Mouse (Mus musculus): Measurements from ENCODE around the gene Slc25a10.
"Not testable (repeated sequence)": the region's sequence is repeated elsewhere in the genome, so short reads cannot be mapped to it uniquely, and the experiment has no call there.

The Slc25a10 gene

DNA sequence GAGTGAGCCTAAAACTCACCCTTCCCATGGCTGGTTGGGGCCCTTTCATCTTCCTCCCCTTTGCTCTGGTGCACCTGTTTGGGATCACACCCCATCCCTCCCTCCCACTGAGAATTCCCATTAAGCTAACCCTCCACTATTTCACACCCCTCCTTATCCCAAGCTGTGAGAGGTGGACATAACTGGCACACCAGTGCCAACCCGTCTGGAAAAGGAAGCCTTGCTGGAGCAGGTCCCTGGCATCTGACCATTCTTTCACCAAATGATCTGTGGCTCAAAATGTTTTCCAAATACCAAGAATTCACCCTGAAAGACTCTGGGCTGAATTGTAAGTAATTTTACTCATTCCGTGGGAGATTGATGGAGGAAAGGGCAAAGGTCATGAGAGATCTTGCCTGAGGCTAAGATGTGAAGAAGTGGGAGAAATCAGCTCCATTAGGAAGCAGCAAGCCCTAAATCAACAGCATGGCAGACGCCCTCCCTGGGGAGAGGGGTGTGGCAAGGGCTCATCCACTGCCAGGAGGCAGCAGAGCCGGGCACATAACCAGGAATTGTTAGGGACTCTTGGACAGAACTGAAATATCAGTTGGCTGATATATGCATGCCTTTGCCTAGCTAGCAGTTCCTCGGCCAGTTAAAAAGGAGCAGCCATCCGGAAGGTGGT, 21.3 kb downstream of the Slc25a10 start:
- DNase-seq: no peak

DNA sequence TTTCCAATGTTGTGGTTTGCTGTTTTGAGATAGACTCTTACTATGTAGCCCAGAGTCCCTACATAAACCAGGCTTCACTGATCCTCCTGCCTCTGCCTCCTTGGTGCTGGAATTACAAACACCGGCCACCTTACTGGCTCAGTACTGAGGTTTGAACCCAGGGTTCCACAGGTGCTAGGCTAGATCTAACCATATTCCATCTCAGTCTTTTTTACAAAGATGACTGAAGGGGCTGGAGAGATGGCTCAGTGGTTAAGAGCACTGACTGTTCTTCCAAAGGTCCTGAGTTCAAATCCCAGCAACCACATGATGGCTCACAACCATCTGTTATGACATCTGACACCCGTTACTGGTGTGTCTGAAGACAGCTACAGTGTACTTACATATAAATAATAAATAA, 22.6 kb downstream of the Slc25a10 start:
- not testable (repeated sequence) for DNase-seq

DNA sequence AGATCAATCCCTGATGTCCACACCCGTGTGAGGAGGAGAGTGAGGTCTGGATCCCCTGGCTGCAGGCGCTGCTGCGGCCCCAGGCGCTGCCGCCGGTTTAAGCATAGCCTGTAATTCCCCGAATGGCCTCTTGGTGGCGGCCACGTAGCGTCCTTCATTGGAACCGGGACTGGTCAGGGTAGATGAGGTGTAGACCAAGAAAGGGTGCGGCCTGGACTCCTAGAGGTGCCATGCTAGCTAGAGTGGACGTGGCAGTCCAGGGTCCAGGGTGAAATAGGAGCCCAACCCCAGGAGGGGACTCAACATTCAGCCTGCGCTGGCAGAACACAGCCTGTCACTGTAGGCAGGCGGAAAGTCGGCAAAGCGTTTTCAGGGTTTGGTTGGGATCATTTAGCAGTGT, 24.0 kb downstream of the Slc25a10 start:
- DNase-seq: peak; percentile 92

DNA sequence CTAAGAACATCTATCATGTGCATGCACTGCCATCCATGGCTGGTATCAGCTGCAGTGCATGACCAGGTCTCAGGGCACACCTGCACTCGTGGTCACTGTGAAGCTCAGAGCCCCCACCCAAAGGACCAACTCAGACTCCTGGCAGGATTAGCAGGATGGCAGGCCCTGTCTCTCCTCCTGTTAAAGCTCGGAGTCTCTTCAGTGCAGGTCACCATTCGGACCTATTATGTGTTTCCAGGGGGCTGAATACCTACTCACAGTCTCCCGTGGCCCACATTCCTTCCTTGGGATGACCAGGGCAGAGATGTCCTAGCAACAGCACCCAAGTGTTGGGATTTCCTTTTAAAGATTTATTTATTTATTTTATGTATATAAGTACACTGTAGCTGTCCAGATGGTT, 25.5 kb downstream of the Slc25a10 start:
- DNase-seq: no peak

DNA sequence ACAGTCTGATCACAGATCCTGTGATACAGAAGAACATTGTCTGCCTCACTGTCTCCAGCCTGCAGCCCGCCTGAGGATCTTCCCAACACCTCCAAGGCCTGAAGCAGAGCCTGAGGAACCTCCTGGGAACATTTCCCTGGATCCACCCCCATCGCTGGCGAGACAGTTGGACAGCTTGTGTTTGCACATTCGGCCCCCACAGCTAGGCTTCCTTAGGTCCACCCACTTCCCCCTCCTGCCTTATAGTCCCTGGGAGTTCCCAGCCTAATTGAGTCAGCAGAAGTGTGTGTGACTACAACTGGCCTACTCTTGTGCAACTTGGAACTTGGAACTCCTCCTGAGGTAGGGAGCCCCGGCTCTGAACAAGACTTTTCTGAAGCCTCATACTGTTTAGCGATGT, 26.4 kb downstream of the Slc25a10 start:
- DNase-seq: peak; percentile 41

DNA sequence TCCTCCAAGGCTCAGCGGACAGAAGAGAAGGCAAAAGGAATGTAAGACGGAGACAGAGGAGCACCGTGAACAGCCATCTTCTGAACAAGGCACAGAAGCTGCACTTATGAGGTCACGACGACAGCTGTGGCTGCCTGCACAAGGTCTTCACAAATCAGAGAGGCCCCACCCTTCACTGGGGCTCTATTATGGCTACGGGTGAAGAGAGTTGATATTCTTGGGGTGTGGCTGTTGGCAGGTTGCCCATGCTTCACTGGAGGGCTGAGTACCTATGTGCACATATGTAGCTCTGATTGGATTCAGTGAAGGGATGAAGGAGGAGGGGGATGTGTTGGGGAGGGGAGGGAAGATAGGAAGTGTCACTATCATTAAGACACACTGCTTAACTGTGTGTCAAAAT, 26.9 kb downstream of the Slc25a10 start:
- no peak for DNase-seq

DNA sequence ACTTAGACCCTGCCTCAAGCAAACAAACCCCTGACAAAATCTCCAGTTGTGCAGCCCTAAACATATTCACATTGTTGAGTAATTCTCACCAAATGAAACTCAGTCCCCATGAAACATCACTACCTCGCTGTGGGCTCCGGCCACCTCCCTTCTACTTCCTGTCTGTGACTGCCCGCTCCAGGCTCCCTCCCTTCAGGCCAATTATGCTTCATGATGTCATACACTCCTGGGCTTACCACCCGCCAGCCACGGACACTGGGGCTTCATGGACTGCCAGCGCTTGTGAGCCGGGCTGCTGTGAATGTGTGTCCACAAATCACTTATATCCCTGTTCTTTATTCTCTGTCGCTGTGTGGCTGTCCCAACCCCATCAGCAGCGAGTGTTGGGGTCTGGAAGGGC, 28.1 kb downstream of the Slc25a10 start:
- DNase-seq: peak; percentile 61

DNA sequence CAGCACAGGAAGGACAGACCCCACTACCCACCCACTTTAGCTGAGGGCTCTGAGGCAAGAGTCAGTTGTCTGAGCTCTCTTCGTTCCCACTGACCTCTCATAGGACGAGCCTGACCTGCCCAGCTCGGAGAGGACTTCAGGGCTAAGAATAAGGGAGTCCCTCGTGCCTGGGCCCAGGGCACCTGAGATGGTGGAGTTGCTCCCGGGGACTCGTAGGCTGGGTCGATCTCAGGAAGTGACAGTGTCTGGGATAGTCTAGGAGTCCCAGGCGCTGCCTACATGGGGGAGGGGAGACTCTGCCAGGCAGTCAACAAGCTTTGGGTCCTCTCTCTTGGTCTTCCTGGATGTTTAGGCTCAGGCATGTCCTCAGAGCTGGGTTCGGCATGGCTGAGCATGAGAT, 28.9 kb downstream of the Slc25a10 start:
- DNase-seq: no peak

DNA sequence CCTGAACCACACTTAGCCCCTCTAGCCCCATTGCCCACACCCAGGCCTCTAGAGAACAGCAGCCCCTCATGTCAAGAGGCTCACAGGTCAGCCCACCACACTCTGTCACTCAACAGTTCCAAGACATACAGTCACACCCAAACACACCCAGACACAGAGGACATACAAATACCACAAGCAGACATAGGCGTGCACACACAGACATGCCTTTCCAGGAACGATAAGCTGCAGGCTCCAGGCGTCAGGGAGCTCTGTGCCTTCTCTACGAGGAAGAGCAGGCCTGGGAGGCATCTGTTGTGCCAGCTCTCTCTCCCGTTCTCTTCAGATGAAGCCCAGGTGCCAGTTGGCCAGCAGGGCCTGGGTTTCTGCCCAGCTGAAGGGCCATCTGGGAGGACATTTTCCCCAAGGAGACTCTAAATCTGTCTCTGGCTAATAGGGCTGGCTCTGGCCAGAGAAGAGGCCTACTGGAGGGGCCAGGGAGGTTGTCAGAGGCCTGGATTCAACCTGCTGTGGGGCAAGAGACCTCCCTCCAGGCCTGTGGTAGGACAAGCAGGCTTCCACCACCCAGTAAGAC, 29.4 kb downstream of the Slc25a10 start:
- no peak for DNase-seq

DNA sequence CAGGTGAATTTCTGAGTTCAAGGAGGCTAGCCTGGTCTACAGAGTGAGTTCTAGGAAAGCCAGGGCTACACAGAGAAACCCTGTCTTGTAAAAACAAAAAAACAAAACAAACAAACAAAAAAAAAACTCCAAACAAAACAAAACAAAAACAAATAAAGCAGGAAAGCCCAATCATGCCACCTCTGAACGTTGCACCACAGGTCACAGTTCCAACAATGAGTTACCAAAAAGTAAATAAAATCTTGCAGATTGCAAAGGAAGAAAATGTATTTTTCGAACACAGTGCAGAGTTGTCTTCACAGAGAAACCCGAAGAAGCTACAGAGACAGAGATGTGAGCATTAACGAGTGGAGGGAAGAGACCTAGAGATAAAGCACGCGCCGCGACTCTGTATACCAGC, 30.9 kb downstream of the Slc25a10 start:
- no peak for DNase-seq

DNA sequence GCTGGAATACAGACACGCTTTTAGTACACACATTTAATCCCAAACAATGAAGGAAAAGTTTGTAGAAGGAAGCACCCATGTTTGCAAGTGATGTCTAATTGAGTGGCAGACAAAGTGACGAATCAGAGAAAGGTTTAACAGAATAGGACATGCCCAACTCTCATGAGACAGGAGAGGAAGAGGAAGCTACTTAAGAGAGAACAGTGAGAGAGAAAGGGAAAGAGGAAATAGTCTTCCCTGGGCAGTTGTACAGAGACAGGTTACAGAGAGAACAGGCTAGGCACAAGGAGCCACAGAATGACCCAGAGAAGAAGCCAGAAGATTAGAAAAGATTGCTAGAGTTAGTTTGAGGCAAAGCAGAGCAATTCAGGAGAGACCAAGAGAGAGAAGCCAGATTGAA, 34.3 kb downstream of the Slc25a10 start:
- no peak for DNase-seq

DNA sequence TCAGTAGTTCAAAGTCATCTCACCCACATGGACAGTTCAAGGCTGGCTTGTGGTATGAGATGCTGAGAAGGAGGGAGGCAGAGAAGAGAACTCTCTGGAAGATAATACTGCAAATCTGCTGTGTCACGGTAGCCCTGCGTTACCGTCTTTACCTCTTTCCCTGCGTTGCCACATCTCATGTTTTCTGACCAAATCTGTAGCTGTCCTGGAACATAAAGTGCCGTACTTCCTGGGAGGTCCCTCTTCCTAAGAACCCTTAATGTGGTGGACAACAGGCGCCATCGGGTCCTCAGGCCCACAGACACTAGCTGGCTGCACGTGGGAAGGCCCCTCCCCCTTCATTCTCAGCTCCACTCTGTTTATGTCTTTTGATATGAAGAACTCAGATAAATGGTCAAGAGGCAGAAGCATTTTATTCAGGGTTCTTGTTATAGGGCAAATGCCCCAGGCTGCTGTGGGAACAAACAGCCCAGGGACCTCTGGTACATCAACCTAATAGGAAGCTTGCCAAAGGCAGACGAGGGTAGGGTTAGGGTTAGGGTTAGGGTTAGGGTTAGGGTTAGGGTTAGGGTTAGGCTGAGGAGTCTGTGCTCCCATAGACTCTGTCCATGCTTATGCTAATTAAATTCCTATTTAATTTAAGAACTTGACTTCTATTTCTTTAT, 36.2 kb downstream of the Slc25a10 start:
- no peak for DNase-seq

DNA sequence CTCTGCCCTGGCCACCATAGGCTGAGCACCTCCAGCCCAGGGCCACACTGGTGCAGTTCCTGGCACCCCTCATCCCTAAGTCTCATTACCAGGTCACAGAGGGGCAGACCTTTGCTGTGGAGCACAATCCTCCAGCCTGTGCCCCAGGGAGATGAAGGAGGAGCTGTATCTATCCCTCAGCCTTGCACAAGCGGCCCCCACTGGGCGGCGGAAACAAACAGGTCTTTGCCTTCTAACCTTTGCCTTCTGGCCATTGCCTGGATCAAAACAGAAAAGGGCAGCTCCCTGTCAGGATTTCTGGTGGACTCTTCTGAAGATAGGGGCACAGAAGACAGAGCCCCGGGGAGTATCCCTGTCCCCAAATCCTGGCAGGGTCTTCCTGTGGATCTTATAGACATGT, 37.3 kb downstream of the Slc25a10 start:
- no peak for DNase-seq

DNA sequence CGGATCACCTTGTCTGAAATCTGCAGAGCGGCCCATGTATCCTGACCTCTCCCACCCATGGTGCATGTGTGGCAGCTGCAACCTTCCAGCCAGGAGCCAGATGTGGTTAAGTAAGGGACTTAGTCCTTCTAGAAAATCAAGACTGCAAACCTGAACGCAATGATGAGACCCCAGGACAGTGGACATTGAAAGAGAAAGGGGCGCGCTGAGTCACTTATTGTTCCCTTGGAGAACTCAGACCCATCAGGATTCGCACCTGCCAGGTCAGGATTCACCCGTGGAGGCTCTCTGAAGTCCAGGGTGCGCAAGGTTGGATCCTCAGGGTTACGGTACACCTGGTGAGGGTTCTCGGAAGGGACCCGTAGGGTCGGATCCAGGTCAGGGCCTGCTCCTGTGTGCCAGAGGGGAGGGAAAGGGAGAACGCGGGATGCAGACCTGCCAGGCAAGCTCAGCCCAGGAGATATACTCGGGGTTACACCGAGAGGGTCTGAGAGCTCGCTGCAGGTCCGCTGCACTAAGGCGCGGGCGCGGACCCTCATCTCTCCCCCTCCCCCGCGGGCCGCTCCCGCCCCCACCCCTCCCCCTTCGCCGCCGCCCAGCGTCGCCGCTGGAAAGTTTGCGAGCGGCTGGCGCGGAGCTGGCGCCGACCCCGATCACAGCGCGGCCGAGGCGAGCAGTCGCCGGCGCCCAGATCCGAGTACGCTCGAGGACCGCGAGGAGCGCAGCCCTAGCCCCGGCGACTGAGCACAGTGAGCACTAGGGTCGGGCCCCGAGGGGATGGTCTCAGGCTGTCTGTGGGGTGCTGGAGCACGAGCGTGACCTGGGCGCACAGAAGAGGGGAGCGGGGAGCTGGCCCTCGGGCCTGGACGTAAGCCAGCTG, 38.7 kb downstream of the Slc25a10 start, which contains the start of gene Gcgr:
Gene Gcgr, plus strand, starts transcription at position 615 of the 880 bp plus-strand sequence.
- DNase-seq: peak; percentile 44

DNA sequence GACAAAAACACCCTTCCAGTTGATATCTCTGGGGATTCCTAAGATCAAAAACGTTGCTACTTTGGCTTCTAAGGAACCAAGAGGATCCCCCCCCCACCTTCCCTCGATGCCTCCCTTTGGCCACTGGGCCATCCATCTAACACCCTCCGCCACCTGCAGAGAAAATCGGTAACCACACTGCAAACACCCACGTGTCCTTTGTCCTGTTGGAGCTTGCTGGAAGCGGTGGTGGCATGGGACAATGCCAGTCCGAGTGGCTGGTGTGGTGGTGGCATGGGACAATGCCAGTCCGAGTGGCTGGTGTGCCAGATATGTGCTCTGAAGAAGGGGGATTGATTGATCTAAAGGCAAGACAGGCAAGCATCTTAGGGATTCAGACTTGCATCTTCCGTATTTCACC, 40.0 kb downstream of the Slc25a10 start:
- DNase-seq: no peak

DNA sequence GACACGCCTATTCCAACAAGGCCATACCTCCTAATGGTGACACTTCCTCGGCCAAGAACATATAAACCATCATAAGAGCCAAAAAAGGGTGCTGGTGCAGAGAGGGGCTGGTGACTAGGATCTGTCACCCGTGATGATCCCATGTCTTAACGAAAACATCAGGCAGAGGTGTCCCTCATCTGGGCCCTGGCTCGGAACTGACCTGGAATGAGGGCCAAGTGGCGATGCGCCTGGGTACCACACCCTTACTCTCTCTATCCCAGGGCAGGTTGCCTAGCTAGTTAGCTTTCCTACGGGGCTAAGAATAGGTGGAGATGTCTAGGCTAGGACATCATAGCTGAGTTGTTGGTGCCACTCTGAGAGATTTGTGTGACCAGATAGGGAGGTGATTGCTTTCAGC, 42.5 kb downstream of the Slc25a10 start:
- DNase-seq: no peak

DNA sequence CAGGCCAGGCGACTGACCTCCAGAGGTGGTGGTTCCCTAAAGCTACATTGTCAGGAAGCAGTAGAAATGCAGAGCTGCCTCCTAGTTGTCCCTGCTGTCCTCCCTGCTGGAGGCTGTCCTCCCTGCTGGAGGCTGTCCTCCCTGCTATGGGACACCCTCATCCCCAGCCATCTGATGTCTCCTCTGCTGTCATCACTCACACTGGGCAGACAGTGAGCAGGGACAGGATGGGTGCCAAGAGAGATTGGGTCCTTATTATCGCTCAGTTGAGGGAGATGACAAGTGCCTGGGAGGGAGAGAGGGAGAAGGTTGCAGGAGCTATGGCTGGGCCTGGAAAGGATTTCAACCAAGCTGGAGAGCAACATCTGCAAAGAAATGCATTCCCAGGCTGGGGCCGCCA, 43.5 kb downstream of the Slc25a10 start:
- no peak for DNase-seq

DNA sequence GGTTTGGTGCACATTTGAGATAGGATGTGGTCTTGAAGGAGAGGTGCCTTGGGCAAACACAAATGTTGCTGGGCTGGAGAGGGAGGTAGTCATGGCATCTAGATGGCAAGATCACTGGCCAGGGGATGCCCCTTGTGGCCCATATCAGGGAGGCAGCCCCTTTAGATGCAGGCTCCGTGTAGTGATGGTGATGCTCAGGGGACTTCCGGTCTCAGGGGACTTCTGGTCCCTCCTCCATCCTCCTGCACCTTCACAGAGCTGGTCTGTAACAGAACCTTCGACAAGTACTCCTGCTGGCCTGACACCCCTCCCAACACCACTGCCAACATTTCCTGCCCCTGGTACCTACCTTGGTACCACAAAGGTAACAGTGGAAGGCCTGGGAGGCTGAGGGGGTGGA, 44.2 kb downstream of the Slc25a10 start:
- DNase-seq: no peak

DNA sequence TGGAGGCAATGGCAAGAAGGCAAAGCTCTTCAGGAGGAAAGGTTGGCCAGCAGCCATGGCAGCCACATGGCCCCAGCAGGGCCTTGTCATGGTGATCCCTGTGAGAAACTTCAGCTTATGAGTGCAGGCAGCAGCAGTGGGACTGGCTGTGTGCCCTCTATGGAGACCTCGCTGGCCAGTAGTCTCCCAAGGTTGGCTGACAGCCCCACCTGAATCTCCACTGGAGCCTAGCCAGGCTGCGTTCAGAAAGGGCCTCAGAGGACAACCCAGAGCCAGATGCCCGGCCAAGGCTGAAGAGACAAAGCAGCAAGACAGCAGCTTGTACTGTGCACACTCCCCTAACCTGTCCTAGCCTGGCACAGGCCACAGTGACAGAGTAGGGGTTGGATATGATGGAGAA, 46.8 kb downstream of the Slc25a10 start:
- peak; percentile 85 for DNase-seq

DNA sequence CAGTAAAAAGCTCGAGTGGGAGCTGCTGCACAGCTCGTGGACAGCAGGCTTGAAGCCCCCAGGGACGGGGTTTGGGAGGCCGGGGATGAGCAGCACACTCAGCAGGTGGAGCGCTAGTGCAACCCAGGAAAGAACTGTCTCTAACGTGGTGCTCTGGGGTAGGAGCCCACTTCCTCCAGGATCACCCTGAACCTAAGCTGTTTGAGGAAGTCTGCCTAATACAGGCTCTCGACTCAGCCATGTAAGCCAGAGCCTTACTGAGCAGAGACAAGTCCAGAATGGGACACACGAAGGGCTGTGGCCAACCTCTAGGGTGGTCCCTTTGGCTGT, 47.3 kb downstream of the Slc25a10 start:
- no peak for DNase-seq

DNA sequence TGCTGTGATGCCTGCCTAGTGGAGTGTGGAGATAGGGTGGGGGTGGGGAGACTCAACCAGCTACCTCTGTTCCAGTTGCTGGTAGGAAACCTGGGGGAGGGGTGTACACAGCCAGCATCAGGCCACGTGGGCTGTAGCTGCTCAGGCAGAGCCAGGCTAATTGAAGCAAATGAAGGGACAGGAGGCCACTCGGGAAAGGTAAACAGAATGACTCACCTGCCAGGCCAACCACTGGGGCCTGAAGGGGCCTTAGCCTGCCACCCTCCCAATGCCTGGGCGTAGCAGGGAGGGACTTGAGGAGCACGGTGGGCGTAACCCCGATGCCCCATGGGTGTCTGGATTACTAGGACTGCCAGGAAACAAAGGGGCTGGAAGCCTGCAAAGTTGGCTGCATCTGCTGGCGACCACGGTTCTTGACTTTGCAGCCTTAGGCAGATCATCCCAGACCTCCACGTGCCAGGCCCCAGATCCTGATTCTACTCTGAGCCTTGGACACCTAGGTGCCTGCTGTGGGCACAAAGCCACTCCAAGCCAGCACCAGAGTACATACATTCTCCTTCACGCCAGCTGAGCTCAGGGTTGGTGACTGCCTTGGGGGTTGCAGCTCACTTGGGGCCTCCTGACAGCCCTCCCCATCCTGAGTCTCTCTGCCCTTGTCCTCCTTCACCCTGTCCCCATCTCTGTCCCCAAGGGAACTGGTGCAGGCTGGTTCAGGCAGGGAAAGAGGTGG, 47.8 kb downstream of the Slc25a10 start:
- peak; percentile 79 for DNase-seq

DNA sequence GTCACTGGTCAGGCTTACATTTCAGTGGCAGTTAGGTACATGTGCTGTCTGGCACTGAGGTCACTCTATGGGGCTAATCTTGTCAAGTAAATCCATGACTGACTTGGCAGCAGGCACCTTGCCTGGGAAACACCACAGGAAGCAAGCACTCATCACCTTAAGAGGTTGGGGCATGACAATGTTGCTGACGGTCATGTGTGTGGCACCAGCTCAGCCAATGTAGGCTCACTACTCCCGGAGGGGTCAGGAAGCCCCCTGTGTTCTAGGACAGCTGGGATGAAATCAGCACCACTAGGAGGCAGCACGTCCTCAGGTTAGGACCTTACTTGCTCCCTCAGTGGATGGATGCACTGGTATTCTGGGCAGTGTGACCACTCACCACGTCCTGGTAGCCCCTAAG, 50.3 kb downstream of the Slc25a10 start:
- peak; percentile 33 for DNase-seq

DNA sequence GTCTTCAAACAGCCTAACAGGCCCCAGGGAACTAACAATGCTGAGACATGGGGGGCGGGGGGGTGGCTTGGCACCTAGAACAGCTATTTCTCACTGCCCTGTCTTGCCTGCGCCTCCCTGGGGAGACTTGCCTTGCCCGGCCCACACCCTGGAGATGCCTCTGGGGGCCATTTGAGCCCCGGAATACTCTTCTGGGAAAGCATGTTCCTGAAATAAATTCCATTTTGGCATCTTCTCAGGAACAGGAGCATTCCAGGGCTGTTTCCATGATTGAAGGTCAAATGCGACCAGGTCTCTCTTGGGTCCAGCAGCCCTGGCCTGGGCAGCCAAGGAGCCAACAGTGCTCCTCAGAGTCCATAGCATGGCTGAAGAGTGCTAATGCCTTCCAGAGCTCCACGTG, 50.7 kb downstream of the Slc25a10 start:
- DNase-seq: peak; percentile 30

All from kidney, postnatal 14 days (tissue).